Mouse (Mus musculus) C2C12 (cell line): ENCODE data around the gene Wnt11. TPM values are rescaled to one million over a fixed set of nuclear protein-coding genes. Genes with fewer than 3 reads are reported as not detected.

Experiments used
- H3K27me3 ChIP-seq: one replicate; pipeline ENCODE4 v1.6.1; 2011; ENCODE audit not compliant: control insufficient read depth, insufficient read depth, insufficient read length
- H3K36me3 ChIP-seq: one replicate; pipeline ENCODE4 v1.6.1; 2011; ENCODE audit not compliant: control insufficient read depth, insufficient read depth
- H3K4me3 ChIP-seq: one replicate; pipeline ENCODE4 v1.5.1; 2011; ENCODE audit warnings: mild to moderate bottlenecking, control low read depth; ENCODE audit not compliant: poor library complexity, insufficient read depth, severe bottlenecking
- H3K79me2 ChIP-seq: one replicate; pipeline ENCODE4 v1.6.1; 2011; ENCODE audit not compliant: control insufficient read depth, insufficient read depth
- H3K79me3 ChIP-seq: one replicate; pipeline ENCODE4 v1.6.1; 2011; ENCODE audit warnings: low read depth, control low read depth
- H3ac ChIP-seq: one replicate; pipeline ENCODE3; 2011; ENCODE audit warnings: low read depth; ENCODE audit not compliant: control insufficient read depth, insufficient read length
- CEBPB ChIP-seq: IDR thresholded peaks from one replicate; pipeline ENCODE4 v1.6.1; 2011; ENCODE audit warnings: low read depth, mild to moderate bottlenecking, control low read depth, moderate library complexity
- CTCF ChIP-seq: IDR thresholded peaks from one replicate; pipeline ENCODE4 v1.5.1; 2011; ENCODE audit not compliant: control insufficient read depth, insufficient read depth, insufficient read length
- FOSL1 ChIP-seq: IDR thresholded peaks from one replicate; pipeline ENCODE4 v1.8.0; 2011; ENCODE audit warnings: mild to moderate bottlenecking, low read length; ENCODE audit not compliant: poor library complexity, insufficient read depth, severe bottlenecking
- MAX ChIP-seq: IDR thresholded peaks from one replicate; pipeline ENCODE4 v1.6.1; 2011; ENCODE audit warnings: mild to moderate bottlenecking, control low read depth
- MYOD1 ChIP-seq: IDR thresholded peaks from one replicate; pipeline ENCODE4 v1.6.1; 2011; ENCODE audit warnings: low read depth; ENCODE audit not compliant: control insufficient read depth, insufficient read length
- MYOG ChIP-seq: IDR thresholded peaks from one replicate; pipeline ENCODE4 v1.6.1; 2011; ENCODE audit not compliant: control insufficient read depth, insufficient read length; ENCODE audit errors: extremely low read depth
- USF1 ChIP-seq: IDR thresholded peaks from one replicate; pipeline ENCODE4 v1.6.1; 2011; ENCODE audit warnings: low read depth, mild to moderate bottlenecking, control low read depth, moderate library complexity
- polyA plus RNA-seq: library from polyadenylated mRNA; unstranded; fragments of >200 nt; fragmentation: generic; extraction: Trizol; gene quantifications from one replicate; pipeline ENCODE4 v1.2.1, GENCODE M21; 2012; ENCODE audit warnings: missing spikeins

The Wnt11 gene
- polyA plus RNA-seq, 1 experiment: 0.44 TPM

- H3K4me3 ChIP-seq: no peak overlapping the region
- H3K36me3 ChIP-seq: no peaks in the 10 kb centered on the region
- TF ChIP-seq USF1: no peak
- TF ChIP-seq MYOD1: no peak
- TF ChIP-seq MAX: no peak
- TF ChIP-seq MYOG: no peak
- TF ChIP-seq CTCF: no peak
- no peak for TF ChIP-seq CEBPB
- no peak for TF ChIP-seq FOSL1
- H3K27me3 ChIP-seq: no peaks in the 10 kb centered on the region
- no peaks in the 10 kb centered on the region for H3K79me2 ChIP-seq
- no peaks in the 10 kb centered on the region for H3K79me3 ChIP-seq
- no peak overlapping the region for H3ac ChIP-seq
These were observed 18.9 kb downstream of the Wnt11 start for GRCm38 (mm10) chr7:98853806-98854205.

GRCm38 (mm10) chr7:98855388-98855787, 20.5 kb downstream of the Wnt11 start:
- no peak overlapping the region for H3K4me3 ChIP-seq
- H3K27me3 ChIP-seq: no peaks in the 10 kb centered on the region
- H3K79me2 ChIP-seq: no peaks in the 10 kb centered on the region
- no peaks in the 10 kb centered on the region for H3K36me3 ChIP-seq
- TF ChIP-seq MYOG (no peak), MYOD1 (no peak), MAX (no peak), FOSL1 (no peak), CTCF (no peak), CEBPB (no peak)
- H3ac ChIP-seq: no peak overlapping the region
- H3K79me3 ChIP-seq: no peaks in the 10 kb centered on the region

- no peaks in the 10 kb centered on the region for H3K79me2 ChIP-seq
- no peaks in the 10 kb centered on the region for H3K36me3 ChIP-seq
- H3K4me3 ChIP-seq: no peak overlapping the region
- no peaks in the 10 kb centered on the region for H3K79me3 ChIP-seq
- no peaks in the 10 kb centered on the region for H3K27me3 ChIP-seq
- TF ChIP-seq CTCF (no peak), FOSL1 (no peak), MYOG (no peak), CEBPB (no peak), USF1 (no peak), MYOD1 (no peak), MAX (no peak)
- no peak overlapping the region for H3ac ChIP-seq
These were observed 21.2 kb downstream of the Wnt11 start for GRCm38 (mm10) chr7:98856128-98856527.

GRCm38 (mm10) chr7:98857094-98857493, 22.2 kb downstream of the Wnt11 start:
- Histone ChIP-seq H3K4me3 (no peak overlapping the region), H3K36me3 (no peaks in the 10 kb centered on the region), H3K79me2 (no peaks in the 10 kb centered on the region), H3K79me3 (no peaks in the 10 kb centered on the region), H3ac (no peak overlapping the region), H3K27me3 (no peaks in the 10 kb centered on the region)
- TF ChIP-seq CTCF (no peak), MYOG (no peak), CEBPB (no peak), USF1 (no peak), MYOD1 (no peak), MAX (no peak), FOSL1 (no peak)

- Histone ChIP-seq H3K4me3 (no peak overlapping the region), H3K79me3 (no peaks in the 10 kb centered on the region), H3K27me3 (no peaks in the 10 kb centered on the region), H3K36me3 (no peaks in the 10 kb centered on the region), H3ac (no peak overlapping the region), H3K79me2 (no peaks in the 10 kb centered on the region)
- TF ChIP-seq CEBPB (no peak), MAX (no peak)
These were observed 26.1 kb downstream of the Wnt11 start for GRCm38 (mm10) chr7:98861002-98861401.

GRCm38 (mm10) chr7:98862994-98863393, 28.1 kb downstream of the Wnt11 start:
- Histone ChIP-seq H3K79me3 (no peaks in the 10 kb centered on the region), H3K4me3 (no peak overlapping the region), H3ac (no peak overlapping the region), H3K36me3 (no peaks in the 10 kb centered on the region), H3K27me3 (no peaks in the 10 kb centered on the region), H3K79me2 (no peaks in the 10 kb centered on the region)
- TF ChIP-seq FOSL1 (no peak), MYOD1 (no peak), USF1 (no peak), MYOG (no peak), MAX (no peak), CEBPB (no peak), CTCF (no peak)
